Mouse (Mus musculus): Measurements from ENCODE around the gene Ccdc137. TPM values are rescaled to one million over a fixed set of nuclear protein-coding genes. Genes with fewer than 3 reads are reported as not detected.

Gene Ccdc137
- total RNA-seq, 4 experiments from 2014 or later = 24.7 to 37.0 (median 27.4) TPM

- no peak for DNase-seq (ENCODE audit: low spot score in 2 of 2)
Observed at GRCm38 (mm10) chr11:120498226-120498625, 40.3 kb downstream of the Ccdc137 start.

GRCm38 (mm10) chr11:120498891-120499290 is 41.0 kb downstream of the Ccdc137 start:
- no peak for DNase-seq (ENCODE audit: low spot score in 2 of 2)

GRCm38 (mm10) chr11:120499894-120500293 is 42.0 kb downstream of the Ccdc137 start:
- no peak for DNase-seq (ENCODE audit: low spot score in 2 of 2)

- DNase-seq (ENCODE audit: low spot score in 2 of 2) = no peak
Observed at GRCm38 (mm10) chr11:120500357-120500756, 42.4 kb downstream of the Ccdc137 start.

GRCm38 (mm10) chr11:120501018-120501417 is 43.1 kb downstream of the Ccdc137 start:
- no peak for DNase-seq (ENCODE audit: low spot score in 2 of 2)

GRCm38 (mm10) chr11:120501701-120502100 is 43.8 kb downstream of the Ccdc137 start:
- DNase-seq (ENCODE audit: low spot score in 2 of 2) = no peak

- DNase-seq (ENCODE audit: low spot score in 2 of 2) = no peak
Observed at GRCm38 (mm10) chr11:120505661-120506060, 47.7 kb downstream of the Ccdc137 start.

GRCm38 (mm10) chr11:120506899-120507298 is 49.0 kb downstream of the Ccdc137 start:
- no peak for DNase-seq (ENCODE audit: low spot score in 2 of 2)

- DNase-seq (ENCODE audit: low spot score in 2 of 2) = no peak
Observed at GRCm38 (mm10) chr11:120507611-120508289, 49.8 kb downstream of the Ccdc137 start.

GRCm38 (mm10) chr11:120508290-120508870 is 50.5 kb downstream of the Ccdc137 start:
- no peak for DNase-seq (ENCODE audit: low spot score in 2 of 2)

- no peak for DNase-seq (ENCODE audit: low spot score in 2 of 2)
Observed at GRCm38 (mm10) chr11:120509940-120510339, 52.0 kb downstream of the Ccdc137 start.

GRCm38 (mm10) chr11:120510375-120511030 is 52.6 kb downstream of the Ccdc137 start:
- DNase-seq (ENCODE audit: low spot score in 2 of 2) = no peak

GRCm38 (mm10) chr11:120512790-120513453 is 55.0 kb downstream of the Ccdc137 start:
- DNase-seq (ENCODE audit: low spot score in 2 of 2) = no peak

Other genes with a start within 250 kb of the Ccdc137 start
- gene Bahcc1, start 225.2 kb upstream of the Ccdc137 start, total RNA-seq (2022) = 10 to 100 TPM; 20.0 to 23.4 (median 21.4) TPM
- gene Actg1, start 109.6 kb upstream of the Ccdc137 start, total RNA-seq (2022) = 1,000 to 10,000 TPM; 1,218 to 1,398 (median 1,309) TPM
- gene Fscn2, start 96.6 kb upstream of the Ccdc137 start, total RNA-seq (2022) = under 1 TPM in 3 of 4 experiments, not detected in 1; 0.49 to 0.79 (median 0.73) TPM
- 10 to 100 TPM; 16.8 to 19.8 (median 18.7) TPM for gene Faap100, start 79.4 kb upstream of the Ccdc137 start, total RNA-seq (2022)
- 10 to 100 TPM; 62.8 to 68.5 (median 66.1) TPM for gene Nploc4, start 20.4 kb upstream of the Ccdc137 start, total RNA-seq (2022)
- gene Tspan10, start 15.5 kb upstream of the Ccdc137 start, total RNA-seq (2022) = 1 to 10 TPM in 1 of 4 experiments, not detected in 3; 2.4 TPM
- gene Pde6g, start 4.6 kb upstream of the Ccdc137 start, total RNA-seq (2022) = under 1 TPM in 3 of 4 experiments, not detected in 1; 0.38 to 0.91 (median 0.50) TPM
- gene Oxld1, start within 50 bp of the Ccdc137 start, total RNA-seq (2022) = 10 to 100 TPM; 15.7 to 19.0 (median 17.2) TPM
- 10 to 100 TPM; 46.9 to 50.6 (median 50.3) TPM for gene Arl16, start 9.5 kb downstream of the Ccdc137 start, total RNA-seq (2022)
- 10 to 100 TPM; 63.7 to 66.0 (median 64.4) TPM for gene Mrpl12, start 26.5 kb downstream of the Ccdc137 start, total RNA-seq (2022)
- gene Slc25a10, start 33.7 kb downstream of the Ccdc137 start, total RNA-seq (2022) = 10 to 100 TPM; 22.9 to 28.6 (median 25.0) TPM
- gene Gcgr, start 72.6 kb downstream of the Ccdc137 start, total RNA-seq (2022) = under 1 TPM in 1 of 4 experiments, not detected in 3; 0.25 TPM
- 10 to 100 TPM; 61.1 to 68.7 (median 63.3) TPM for gene Mcrip1, start 91.6 kb downstream of the Ccdc137 start, total RNA-seq (2022)
- gene Ppp1r27, start 93.0 kb downstream of the Ccdc137 start, total RNA-seq (2022) = not detected
- gene P4hb, start 115.1 kb downstream of the Ccdc137 start, total RNA-seq (2022) = 100 to 1,000 TPM; 119 to 147 (median 134) TPM
- gene Arhgdia, start 123.5 kb downstream of the Ccdc137 start, total RNA-seq (2022) = 100 to 1,000 TPM; 268 to 314 (median 278) TPM
- 10 to 100 TPM; 38.1 to 61.8 (median 52.9) TPM for gene Alyref, start 140.2 kb downstream of the Ccdc137 start, total RNA-seq (2022)
- gene Anapc11, start 140.3 kb downstream of the Ccdc137 start, total RNA-seq (2022) = 10 to 100 TPM; 91.1 to 99.6 (median 93.6) TPM
- 1 to 10 TPM in 3 of 4 experiments, not detected in 1; 1.3 to 2.7 (median 1.5) TPM for gene Npb, start 150.4 kb downstream of the Ccdc137 start, total RNA-seq (2022)
- 100 to 1,000 TPM; 142 to 164 (median 149) TPM for gene Pcyt2, start 159.8 kb downstream of the Ccdc137 start, total RNA-seq (2022)
- 10 to 100 TPM; 43.5 to 49.9 (median 45.4) TPM for gene Sirt7, start 167.1 kb downstream of the Ccdc137 start, total RNA-seq (2022)
- gene Mafg, start 175.5 kb downstream of the Ccdc137 start, total RNA-seq (2022) = 10 to 100 TPM; 70.7 to 89.1 (median 77.4) TPM
- 1 to 10 TPM; 1.1 to 1.6 (median 1.3) TPM for gene Pycr1, start 185.7 kb downstream of the Ccdc137 start, total RNA-seq (2022)
- gene Myadml2, start 190.0 kb downstream of the Ccdc137 start, total RNA-seq (2022) = 1 to 10 TPM; 3.6 to 8.2 (median 6.0) TPM
- 1 to 10 TPM; 1.5 to 5.4 (median 5.2) TPM for gene Notum, start 203.1 kb downstream of the Ccdc137 start, total RNA-seq (2022)
- gene Aspscr1, start 214.9 kb downstream of the Ccdc137 start, total RNA-seq (2022) = 10 to 100 TPM; 53.0 to 61.0 (median 55.6) TPM

Measured in layer of hippocampus, adult 8-10 months (tissue).